Mouse (Mus musculus) forebrain, embryonic 11.5 days (tissue): Measurements from ENCODE around the gene Jak3. TPM values are rescaled to one million over a fixed set of nuclear protein-coding genes. Genes with fewer than 3 reads are reported as not detected.

Source experiments
- ATAC-seq: fragments of 200-750 bp; cut with Nextera tagmentation; replicated peaks from 2 replicates; pipeline ENCODE4 v1.8.0; 2017; ENCODE audit warnings: moderate TSS enrichment; ENCODE audit not compliant: low FRiP score
- DNase-seq: peaks from one replicate; pipeline ENCODE4 v3.0.0-alpha.2; 2017; ENCODE audit warnings: low spot score
- H3K27ac ChIP-seq: fragments of 300-500 bp; sonication (generic); 2 replicates; pipeline ENCODE4 v1.5.1; 2014; ENCODE audit warnings: low read depth, low read length
- H3K27me3 ChIP-seq: fragments of 300-500 bp; sonication (generic); 2 replicates; pipeline ENCODE4 v1.6.1; 2014; ENCODE audit warnings: mild to moderate bottlenecking, low read length, mixed read lengths; ENCODE audit not compliant: control insufficient read depth, insufficient read depth
- H3K36me3 ChIP-seq: fragments of 300-500 bp; sonication (generic); 2 replicates; pipeline ENCODE4 v1.6.1; 2014; ENCODE audit warnings: mild to moderate bottlenecking, low read length, moderate library complexity, mixed read lengths; ENCODE audit not compliant: control insufficient read depth, insufficient read depth
- H3K4me1 ChIP-seq: fragments of 300-500 bp; sonication (generic); replicated peaks from 2 replicates; pipeline ENCODE4 v1.6.1; 2014; ENCODE audit warnings: low read length, mixed read lengths; ENCODE audit not compliant: control insufficient read depth, insufficient read depth
- H3K4me2 ChIP-seq: fragments of 300-500 bp; sonication (generic); 2 replicates; pipeline ENCODE4 v1.6.1; 2014; ENCODE audit warnings: low read depth, mild to moderate bottlenecking, low read length, moderate library complexity, mixed read lengths; ENCODE audit not compliant: severe bottlenecking
- H3K4me3 ChIP-seq: fragments of 300-500 bp; sonication (generic); 2 replicates; pipeline ENCODE4 v1.5.1; 2014; ENCODE audit warnings: low read depth, low read length
- H3K9ac ChIP-seq: fragments of 300-500 bp; sonication (generic); 2 replicates; pipeline ENCODE4 v1.6.1; 2014; ENCODE audit warnings: low read length
- H3K9me3 ChIP-seq: fragments of 300-500 bp; sonication (generic); 2 replicates; pipeline ENCODE4 v1.6.1; 2016; ENCODE audit warnings: low read length, mixed read lengths; ENCODE audit not compliant: control insufficient read depth
- WGBS: fragments of 180-500 bp; shearing (Covaris S2); extraction: QIAGEN DNeasy Blood & Tissue Kit; methylation state at CpG from one replicate; pipeline ENCODE4 v1.1.7; 2014; 5-methylcytosine and 5-hydroxymethylcytosine counted together
- polyA plus RNA-seq: library from polyadenylated mRNA; unstranded; fragments of >200 nt; fragmentation: Nextera tagmentation; extraction: Ambion mirVana; gene quantifications from 2 replicates; pipeline ENCODE4 v1.2.1, GENCODE M21; 2014

Jak3 gene
- polyA plus RNA-seq, 1 experiment from 2014 or later = 2.3 TPM

DNA sequence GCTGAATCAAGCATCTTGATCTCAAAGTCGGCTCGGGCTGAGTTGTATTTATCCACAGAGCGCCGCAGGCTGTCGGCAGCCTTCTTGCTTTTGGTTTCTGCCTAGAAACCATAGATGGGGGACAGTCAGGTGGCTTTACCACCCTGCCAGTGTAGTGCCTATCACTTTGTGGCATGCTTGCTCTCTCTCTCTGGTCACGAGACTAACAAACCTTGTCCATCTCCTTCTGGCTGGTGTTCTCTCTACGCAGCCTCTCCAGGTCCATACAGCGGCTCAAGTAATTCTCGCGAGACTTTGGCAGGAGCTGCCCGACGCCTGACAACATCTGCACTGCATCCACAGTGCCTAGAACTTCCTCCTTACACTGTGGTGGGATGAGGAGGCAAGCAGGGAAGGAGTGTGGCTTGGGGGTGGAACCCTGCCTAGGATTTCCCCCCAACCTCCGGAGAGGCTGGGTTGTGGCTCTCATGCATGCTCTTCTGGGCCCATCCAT, 40.5 kb downstream of the Jak3 start:
- Histone ChIP-seq H3K36me3 (no peaks in the 10 kb centered on the region), H3K4me2 (no peak overlapping the region), H3K27me3 (no peaks in the 10 kb centered on the region), H3K27ac (no peak overlapping the region), H3K4me3 (no peak overlapping the region), H3K4me1 (peaks cover 17% of the 10 kb centered on the region), H3K9me3 (no peaks in the 10 kb centered on the region), H3K9ac (no peak overlapping the region)
- DNase-seq (no peak), ATAC-seq (no peak)
- WGBS = 89% methylated on average over 13 of the region's 13 CpGs

DNA sequence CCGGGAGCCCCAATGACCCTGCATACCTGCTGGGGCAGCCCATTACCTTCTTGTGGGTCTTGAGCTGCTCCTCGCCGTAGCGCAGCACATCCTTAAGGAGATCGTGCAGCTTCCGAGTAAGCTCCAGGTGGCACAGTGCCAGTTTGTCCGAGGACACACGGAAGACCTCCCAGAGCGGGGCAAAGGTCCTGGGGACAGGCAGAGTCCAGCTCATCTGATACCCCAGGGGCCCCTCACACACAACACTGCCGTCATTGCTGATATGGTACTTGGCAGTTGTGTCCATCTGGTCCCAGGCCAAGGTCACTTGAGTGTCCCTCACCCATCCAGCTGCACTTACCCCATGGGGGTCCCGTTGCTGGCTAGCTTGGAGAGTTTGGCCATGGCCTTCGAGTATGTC, 41.0 kb downstream of the Jak3 start:
- no peak overlapping the region for H3K9ac ChIP-seq
- ATAC-seq (no peak), DNase-seq (no peak)
- no peaks in the 10 kb centered on the region for H3K27me3 ChIP-seq
- H3K4me2 ChIP-seq = no peak overlapping the region
- H3K27ac ChIP-seq = no peak overlapping the region
- WGBS = 91% methylated on average over 12 of the region's 12 CpGs
- peaks cover 17% of the 10 kb centered on the region for H3K4me1 ChIP-seq
- H3K4me3 ChIP-seq = no peak overlapping the region
- no peaks in the 10 kb centered on the region for H3K9me3 ChIP-seq
- no peaks in the 10 kb centered on the region for H3K36me3 ChIP-seq

DNA sequence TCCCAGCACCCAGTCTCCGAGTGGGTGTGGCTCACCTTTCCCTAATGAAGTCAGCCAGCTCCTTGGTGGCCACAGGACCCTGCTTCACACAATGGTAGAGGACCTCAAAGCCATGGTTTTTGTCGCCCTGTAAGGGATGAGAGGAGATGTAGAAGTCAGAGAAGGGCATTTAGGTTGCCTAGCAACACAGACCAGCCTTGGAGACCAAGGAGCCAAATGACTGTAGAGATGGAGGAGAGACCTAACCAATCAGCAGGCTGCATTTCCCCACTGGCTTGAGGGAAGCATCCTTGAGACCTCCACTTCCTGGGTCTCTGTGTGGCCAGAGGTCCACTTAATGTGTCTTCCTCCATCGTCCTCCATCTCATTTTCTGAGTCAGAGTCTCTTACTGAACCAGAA, 42.2 kb downstream of the Jak3 start:
- Histone ChIP-seq H3K36me3 (no peaks in the 10 kb centered on the region), H3K4me1 (peaks cover 17% of the 10 kb centered on the region), H3K4me3 (no peak overlapping the region), H3K9me3 (no peaks in the 10 kb centered on the region), H3K4me2 (no peak overlapping the region), H3K27ac (no peak overlapping the region), H3K9ac (no peak overlapping the region), H3K27me3 (no peaks in the 10 kb centered on the region)
- 29% methylated on average over 3 of the region's 3 CpGs for WGBS
- DNase-seq = no peak
- no peak for ATAC-seq

DNA sequence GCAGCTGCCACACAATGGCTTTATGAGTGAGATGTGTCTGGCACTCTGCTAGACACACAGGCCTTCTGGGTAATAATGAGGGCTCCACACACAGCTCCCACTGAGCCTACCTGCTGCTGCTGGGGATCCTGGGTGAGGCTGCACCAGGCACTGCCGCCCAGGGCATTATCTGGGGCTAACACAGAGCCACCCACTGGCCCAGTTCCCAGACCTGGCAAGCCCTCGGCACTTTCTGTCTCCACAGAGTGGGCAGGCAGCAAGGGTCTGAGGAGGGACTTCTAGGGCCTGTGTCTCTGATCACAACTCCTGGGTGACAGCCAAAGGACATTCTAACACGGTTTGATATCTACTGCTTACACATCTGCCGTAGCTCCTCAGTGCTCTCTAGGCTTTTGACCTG, 43.1 kb downstream of the Jak3 start:
- Histone ChIP-seq H3K27ac (peak overlapping the region; percentile 9; the same call in 1 of the 2 replicates), H3K36me3 (no peaks in the 10 kb centered on the region), H3K4me3 (no peak overlapping the region), H3K27me3 (no peaks in the 10 kb centered on the region), H3K9ac (no peak overlapping the region), H3K4me2 (no peak overlapping the region), H3K9me3 (no peaks in the 10 kb centered on the region), H3K4me1 (peaks cover 18% of the 10 kb centered on the region)
- 60% methylated on average over 4 of the region's 4 CpGs for WGBS
- DNase-seq (no peak), ATAC-seq (no peak)

DNA sequence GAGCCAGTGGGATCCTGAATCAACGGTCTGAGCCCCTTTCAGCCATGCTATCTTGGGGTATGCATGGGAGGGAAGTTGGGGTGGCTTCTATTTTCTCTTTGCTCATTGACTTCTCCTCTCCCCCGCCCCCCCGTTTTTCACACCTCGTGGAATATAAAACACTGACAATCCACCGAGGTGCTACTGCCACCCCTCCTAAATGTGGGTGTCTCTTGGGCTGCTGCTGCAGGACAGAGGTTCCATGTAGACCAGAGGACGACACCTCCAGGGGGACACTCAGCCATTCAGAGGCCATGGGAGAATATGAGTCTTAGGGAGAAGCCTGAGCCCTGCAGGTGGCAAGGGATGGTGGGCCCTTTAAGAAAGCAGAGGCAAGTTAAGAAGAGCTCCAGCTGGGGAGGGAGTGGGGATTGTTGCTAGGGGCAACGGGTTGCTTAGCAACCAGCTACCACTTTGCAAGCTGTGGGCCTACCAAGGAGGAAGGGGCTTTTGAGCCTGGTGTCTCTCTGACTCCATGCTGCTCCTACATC, 43.9 kb downstream of the Jak3 start:
- WGBS = 29% methylated on average over 7 of the region's 7 CpGs
- Histone ChIP-seq H3K4me2 (peak overlapping the region; percentile 18; the same call in 1 of the 2 replicates), H3K4me3 (no peak overlapping the region), H3K36me3 (no peaks in the 10 kb centered on the region), H3K4me1 (peaks cover 20% of the 10 kb centered on the region), H3K9ac (no peak overlapping the region; the same call in 1 of the 2 replicates), H3K27me3 (no peaks in the 10 kb centered on the region), H3K9me3 (no peaks in the 10 kb centered on the region), H3K27ac (no peak overlapping the region)
- peak; percentile 90 for DNase-seq
- peak; percentile 82 for ATAC-seq

DNA sequence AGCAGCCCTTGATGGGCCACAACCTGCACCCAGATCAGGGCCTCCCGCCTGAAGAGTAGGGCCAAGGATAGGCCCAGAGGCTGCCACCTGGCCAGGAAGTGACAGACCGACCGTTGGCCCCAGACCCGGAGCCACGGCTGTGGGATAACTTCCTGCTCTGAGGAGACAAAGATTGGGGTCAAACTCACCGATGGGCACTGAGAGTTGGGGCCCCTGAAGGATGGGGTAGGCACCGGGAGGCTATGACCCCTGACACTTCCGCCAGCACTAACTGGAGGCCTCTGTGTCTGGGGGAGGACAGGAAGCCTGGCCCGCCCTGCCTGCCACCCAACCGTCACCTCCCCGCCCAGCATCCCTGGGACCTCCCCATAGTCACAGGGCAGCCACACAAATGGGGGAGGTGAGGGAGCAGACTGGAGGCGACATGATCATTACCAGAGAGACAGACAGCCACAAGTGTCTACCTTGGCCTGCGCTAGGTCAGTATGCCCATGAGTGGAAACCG, 47.0 kb downstream of the Jak3 start:
- Histone ChIP-seq H3K4me3 (no peak overlapping the region), H3K36me3 (no peaks in the 10 kb centered on the region), H3K9ac (no peak overlapping the region), H3K9me3 (no peaks in the 10 kb centered on the region), H3K27ac (no peak overlapping the region), H3K27me3 (no peaks in the 10 kb centered on the region; the same call in 1 of the 2 replicates), H3K4me2 (no peak overlapping the region), H3K4me1 (peaks cover 20% of the 10 kb centered on the region)
- DNase-seq (no peak), ATAC-seq (no peak)
- WGBS = 68% methylated on average over 14 of the region's 14 CpGs

DNA sequence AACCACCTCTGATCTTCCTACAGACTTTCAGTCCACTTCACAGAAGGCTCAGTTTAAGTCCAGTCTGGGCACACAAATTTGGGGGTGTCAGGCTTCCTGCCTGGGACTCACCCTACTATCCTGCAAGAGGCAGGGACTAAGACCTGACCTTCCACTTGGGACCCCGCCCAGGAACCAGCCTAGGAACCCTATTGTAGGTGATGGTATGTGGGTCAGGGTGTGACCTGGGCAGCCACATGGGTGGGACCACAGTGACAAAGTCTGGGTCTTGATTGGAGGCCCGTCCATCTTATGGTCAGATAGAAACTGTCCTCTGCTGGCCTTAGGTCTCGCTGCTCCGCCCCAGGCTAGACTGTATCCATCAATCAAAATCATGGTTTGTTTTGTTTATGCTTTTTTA, 48.3 kb downstream of the Jak3 start:
- peaks cover 18% of the 10 kb centered on the region for H3K4me1 ChIP-seq
- ATAC-seq (no peak), DNase-seq (no peak)
- H3K9me3 ChIP-seq = no peaks in the 10 kb centered on the region
- H3K9ac ChIP-seq = no peak overlapping the region
- 83% methylated on average over 4 of the region's 4 CpGs for WGBS
- no peak overlapping the region for H3K27ac ChIP-seq
- H3K36me3 ChIP-seq = no peaks in the 10 kb centered on the region
- H3K4me2 ChIP-seq = 0 out of 2 replicates have a peak overlapping the region, but pooled peaks have one; percentile 88
- H3K27me3 ChIP-seq = no peaks in the 10 kb centered on the region; the same call in 1 of the 2 replicates
- no peak overlapping the region for H3K4me3 ChIP-seq

DNA sequence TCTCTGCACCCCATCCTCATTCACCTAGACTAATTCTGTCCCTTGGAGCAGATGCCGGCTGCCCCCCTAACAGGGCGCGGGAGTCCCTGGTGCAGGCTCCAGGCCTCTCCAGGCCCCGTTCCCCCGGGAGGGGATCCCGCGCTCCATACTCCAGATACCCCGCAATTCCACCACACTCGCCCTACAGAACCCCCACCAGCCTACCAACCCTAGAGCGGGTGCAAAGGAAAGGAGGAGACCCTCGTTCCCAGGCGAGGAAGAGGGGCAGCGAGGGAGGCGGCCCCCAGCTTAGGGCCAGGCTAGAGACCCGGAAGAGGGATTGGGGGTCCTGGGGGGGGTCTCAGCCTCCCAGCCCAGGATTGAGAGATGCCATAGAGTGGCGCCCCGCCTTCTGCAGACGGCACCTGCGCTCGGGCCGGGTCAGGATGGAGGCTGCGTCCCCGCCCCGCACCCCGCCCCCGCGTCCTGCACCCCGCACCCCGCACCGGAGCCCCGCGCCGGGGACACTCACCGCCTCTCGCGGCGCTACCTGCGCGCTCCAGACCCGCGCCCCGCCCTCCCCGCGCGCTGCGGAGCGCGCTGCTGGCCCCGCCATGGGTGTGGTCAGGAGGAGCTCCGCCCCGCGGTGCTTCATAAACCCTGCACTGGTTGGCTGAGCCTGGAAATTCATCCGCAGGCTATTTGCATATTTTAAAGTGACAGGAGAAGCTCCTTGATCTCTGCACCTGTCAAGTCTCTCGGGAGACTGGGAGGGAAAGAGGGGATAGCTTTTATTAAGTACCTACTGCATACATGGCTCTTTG, 49.2 kb downstream of the Jak3 start, which contains the start of gene Fcho1:
Gene Fcho1, minus strand, starts transcription at position 595 of the 803 bp plus-strand sequence.
- Histone ChIP-seq H3K4me3 (peak within 1 kb of the TSS; percentile 72), H3K9ac (peak within 1 kb of the TSS; percentile 75), H3K27me3 (no peaks in the 10 kb centered on the region; the same call in 1 of the 2 replicates), H3K27ac (no peak within 1 kb of the TSS), H3K4me2 (peak within 1 kb of the TSS; percentile 88), H3K9me3 (no peaks in the 10 kb centered on the region), H3K36me3 (no peaks in the 10 kb centered on the region), H3K4me1 (peaks cover 9% of the 10 kb centered on the region)
- WGBS = under 1% methylated on average over 52 of the region's 54 CpGs
- DNase-seq (peak; percentile 91), ATAC-seq (peak; percentile 85)
